Mouse (Mus musculus) liver, postnatal 0 days (tissue): Measurements from ENCODE around the gene Ccn5.

Source experiments
- CTCF ChIP-seq: sonication (generic); IDR thresholded peaks from 2 replicates; pipeline ENCODE4 v1.5.1; 2016; ENCODE audit warnings: antibody characterized with exemption, low read depth
- EP300 ChIP-seq: IDR thresholded peaks from 2 replicates; pipeline ENCODE4 v1.6.1; 2016; ENCODE audit warnings: antibody characterized with exemption, low read depth, mild to moderate bottlenecking

DNA sequence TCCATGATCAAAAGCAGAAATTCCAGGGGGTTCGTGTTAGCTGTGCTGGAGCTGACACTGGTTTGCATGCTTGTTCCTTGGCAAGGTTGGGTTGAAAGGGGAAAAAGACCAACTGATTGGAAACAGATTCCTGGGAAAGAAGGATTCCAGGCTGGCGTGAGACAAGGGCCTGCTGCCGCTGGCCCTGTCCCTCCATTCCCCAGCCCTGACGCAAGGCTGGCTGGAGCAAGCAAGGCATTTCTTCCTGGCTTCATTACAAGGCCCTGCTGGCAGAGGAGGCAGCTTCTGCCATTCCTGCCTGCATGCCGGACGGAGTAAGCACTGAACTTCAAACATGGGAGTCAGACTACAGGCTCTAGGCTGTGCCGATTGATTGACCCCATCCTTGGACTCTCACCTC is 22.2 kb upstream of the Ccn5 start:
- TF ChIP-seq EP300 (no peak), CTCF (no peak)
